Mouse (Mus musculus): ENCODE data around the gene Krtap12-1.
"Not testable (repeated sequence)": the region's sequence is repeated elsewhere in the genome, so short reads cannot be mapped to it uniquely, and the experiment has no call there.

DNA sequence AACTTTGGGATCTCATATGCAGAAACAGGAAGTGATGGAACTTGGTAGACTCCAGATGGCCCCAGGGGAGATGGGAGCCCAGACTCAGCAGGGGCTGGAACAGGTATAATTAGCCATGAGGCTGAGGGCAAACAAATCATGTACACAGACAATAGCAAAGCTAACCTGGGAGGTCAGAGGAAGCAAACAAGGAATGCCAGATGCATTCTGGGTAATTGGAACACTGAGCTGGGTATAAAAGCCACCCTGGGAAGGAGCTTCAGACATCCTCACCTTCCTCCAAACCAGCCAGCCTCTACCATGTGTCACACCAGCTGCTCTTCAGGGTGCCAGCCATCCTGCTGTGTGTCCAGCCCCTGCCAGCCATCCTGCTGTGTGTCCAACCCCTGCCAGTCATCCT, 9.2 kb upstream of the Krtap12-1 start, which contains the start of gene Gm10024:
- TF ChIP-seq CTCF (IDR thresholded peaks at IDR 0.05; ENCODE audit: extremely low read depth, insufficient read length, insufficient replicate concordance, low read depth, low read length); POLR2A (IDR thresholded peaks at IDR 0.05; ENCODE audit: low read depth, low read length): not testable (repeated sequence)

Measured in small intestine, adult 2 months (tissue).